Mouse (Mus musculus) heart, postnatal 0 days (tissue): Measurements from ENCODE around the gene Vmn1r58. TPM values are rescaled to one million over a fixed set of nuclear protein-coding genes. Genes with fewer than 3 reads are reported as not detected.

Source experiments
- ATAC-seq: fragments of 200-750 bp; cut with Nextera tagmentation; 2 replicates; pipeline ENCODE4 v1.8.0; 2017; ENCODE audit warnings: low read depth, moderate number of reproducible peaks, moderate library complexity; ENCODE audit not compliant: insufficient read depth
- DNase-seq: peaks from one replicate; pipeline ENCODE4 v3.0.0-alpha.2; 2016; ENCODE audit warnings: low spot score
- H3K27ac ChIP-seq: fragments of 300-500 bp; sonication (generic); 2 replicates; pipeline ENCODE4 v1.5.1; 2014; ENCODE audit warnings: low read depth, mild to moderate bottlenecking
- H3K27me3 ChIP-seq: fragments of 300-500 bp; sonication (generic); 2 replicates; pipeline ENCODE4 v1.6.1; 2014; ENCODE audit warnings: low read length, mixed read lengths; ENCODE audit not compliant: control insufficient read depth, insufficient read depth
- H3K36me3 ChIP-seq: fragments of 300-500 bp; sonication (generic); replicated peaks from 2 replicates; pipeline ENCODE4 v1.6.1; 2014; ENCODE audit warnings: low read length, mixed read lengths; ENCODE audit not compliant: control insufficient read depth, insufficient read depth
- H3K4me1 ChIP-seq: fragments of 300-500 bp; sonication (generic); 2 replicates; pipeline ENCODE4 v1.6.1; 2014; ENCODE audit warnings: antibody characterized with exemption; ENCODE audit not compliant: control insufficient read depth, insufficient read depth
- H3K4me2 ChIP-seq: fragments of 300-500 bp; sonication (generic); 2 replicates; pipeline ENCODE4 v1.6.1; 2014; ENCODE audit warnings: low read depth, mild to moderate bottlenecking, low read length, moderate library complexity
- H3K4me3 ChIP-seq: fragments of 300-500 bp; sonication (generic); 2 replicates; pipeline ENCODE4 v1.5.1; 2014; ENCODE audit warnings: low read depth, low read length
- H3K9ac ChIP-seq: fragments of 300-500 bp; sonication (generic); replicated peaks from 2 replicates; pipeline ENCODE4 v1.6.1; 2014; ENCODE audit warnings: low read depth, low read length, mixed read lengths
- H3K9me3 ChIP-seq: fragments of 300-500 bp; sonication (generic); replicated peaks from 2 replicates; pipeline ENCODE4 v1.6.1; 2016; ENCODE audit warnings: low read length; ENCODE audit not compliant: control insufficient read depth
- CTCF ChIP-seq: IDR thresholded peaks from 2 replicates; pipeline ENCODE4 v1.5.1; 2016; ENCODE audit warnings: antibody characterized with exemption, control low read depth, low read depth
- EP300 ChIP-seq: IDR thresholded peaks from 2 replicates; pipeline ENCODE4 v1.6.1; 2016; ENCODE audit warnings: antibody characterized with exemption, low read depth
- WGBS: fragments of 180-500 bp; shearing (Covaris S2); extraction: QIAGEN DNeasy Blood & Tissue Kit; methylation state at CpG from one replicate; pipeline ENCODE4 v1.1.7; 2014; 5-methylcytosine and 5-hydroxymethylcytosine counted together
- polyA plus RNA-seq: library from polyadenylated mRNA; unstranded; fragments of >200 nt; fragmentation: Nextera tagmentation; extraction: Ambion mirVana; gene quantifications from 2 replicates; pipeline ENCODE4 v1.2.1, GENCODE M21; 2015
- total RNA-seq: library from RNA; depleted of rRNA; stranded (reverse); fragments of >200 nt; gene quantifications from 2 replicates; pipeline ENCODE4 v1.2.3, GENCODE M21; 2014; ENCODE audit warnings: low replicate concordance; rRNA removed

Gene Vmn1r58
- total and polyA plus RNA-seq, 2 experiments from 2014 or later, result not detected

DNA sequence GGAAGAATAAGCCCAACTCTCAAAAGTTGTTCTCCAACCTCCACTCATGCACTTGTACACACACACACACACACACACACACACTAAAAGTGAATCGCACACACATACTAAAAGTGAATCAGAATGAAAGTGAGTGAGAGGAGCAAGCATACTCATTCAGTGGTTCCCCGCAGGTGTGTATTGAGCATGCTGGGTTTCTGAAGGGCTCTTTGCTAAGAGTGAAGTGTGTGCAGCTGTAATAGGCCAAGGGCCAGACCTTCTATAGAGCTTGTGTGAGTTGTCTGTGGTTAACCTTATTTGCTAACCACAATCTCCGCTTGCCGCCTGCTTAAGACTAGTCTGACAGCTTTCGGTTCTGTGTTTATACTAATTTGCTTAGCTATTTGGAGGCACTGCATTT is 49.6 kb downstream of the Vmn1r58 start:
- DNase-seq (no peak), ATAC-seq (no peak)
- H3K4me3 ChIP-seq, result no peak overlapping the region
- H3K27ac ChIP-seq, result no peak overlapping the region
- peaks cover 8% of the 10 kb centered on the region; the same call in 1 of the 2 replicates for H3K9me3 ChIP-seq
- no peak overlapping the region for H3K4me2 ChIP-seq
- H3K36me3 ChIP-seq, result no peaks in the 10 kb centered on the region
- TF ChIP-seq CTCF, result no peak
- TF ChIP-seq EP300, result no peak
- H3K4me1 ChIP-seq, result no peaks in the 10 kb centered on the region
- H3K27me3 ChIP-seq, result no peaks in the 10 kb centered on the region
- no peak overlapping the region for H3K9ac ChIP-seq
- 82% methylated on average over 5 of the region's 5 CpGs for WGBS

Other genes with a start within 250 kb of the Vmn1r58 start
- not detected in 2 replicates for gene Vmn1r56, start 216.6 kb downstream of the Vmn1r58 start, total RNA-seq
- not detected in 2 replicates for gene Vmn1r56, start 216.6 kb downstream of the Vmn1r58 start, polyA plus RNA-seq
- gene Vmn1r57, start 194.9 kb downstream of the Vmn1r58 start, total RNA-seq, result not detected in 2 replicates
- gene Vmn1r57, start 194.9 kb downstream of the Vmn1r58 start, polyA plus RNA-seq, result not detected in 2 replicates
- not detected in 2 replicates for gene Gm5065, start 62.9 kb downstream of the Vmn1r58 start, total RNA-seq
- not detected in 2 replicates for gene Gm5065, start 62.9 kb downstream of the Vmn1r58 start, polyA plus RNA-seq
- gene Nlrp2, start 62.4 kb downstream of the Vmn1r58 start, total RNA-seq, result not detected in 2 replicates
- gene Nlrp2, start 62.4 kb downstream of the Vmn1r58 start, polyA plus RNA-seq, result not detected in 2 replicates
- not detected in 2 replicates for gene Vmn1r59, start 43.4 kb upstream of the Vmn1r58 start, total RNA-seq
- gene Vmn1r59, start 43.4 kb upstream of the Vmn1r58 start, polyA plus RNA-seq, result not detected in 2 replicates
- gene Vmn2r28, start 80.6 kb upstream of the Vmn1r58 start, total RNA-seq, result not detected in 2 replicates
- not detected in 2 replicates for gene Vmn2r28, start 80.6 kb upstream of the Vmn1r58 start, polyA plus RNA-seq
- not detected in 2 replicates for gene Vmn1r60, start 133.9 kb upstream of the Vmn1r58 start, total RNA-seq
- not detected in 2 replicates for gene Vmn1r60, start 133.9 kb upstream of the Vmn1r58 start, polyA plus RNA-seq
- not detected in 2 replicates for gene Vmn1r61, start 199.9 kb upstream of the Vmn1r58 start, total RNA-seq
- not detected in 2 replicates for gene Vmn1r61, start 199.9 kb upstream of the Vmn1r58 start, polyA plus RNA-seq